Mouse (Mus musculus): Measurements from ENCODE around the gene Igsf11.

DNA sequence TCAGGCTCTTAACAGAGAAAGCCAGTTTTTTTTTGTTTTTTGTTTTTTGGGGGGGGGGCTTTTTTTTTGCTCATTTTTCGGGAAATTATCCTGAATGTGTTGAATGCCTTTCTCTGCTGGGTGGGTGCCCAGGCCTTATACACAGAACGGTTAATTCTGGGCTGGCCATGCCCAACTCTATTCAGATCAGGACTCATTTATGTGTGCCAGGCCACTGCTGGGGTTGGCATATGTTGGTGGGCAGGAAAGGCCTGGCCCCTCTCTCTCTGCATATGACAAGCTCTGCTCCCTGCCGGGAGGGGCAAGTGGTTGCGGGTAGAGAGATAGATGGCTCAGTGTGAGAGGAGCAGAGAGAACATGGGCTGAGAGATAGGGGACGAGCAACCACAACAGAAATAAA is 62.8 kb downstream of the Igsf11 start:
- TF ChIP-seq POLR2A (IDR thresholded peaks at IDR 0.05; ENCODE audit: extremely low read depth, insufficient read depth, low read length) (no peak), CTCF (IDR thresholded peaks at IDR 0.05; ENCODE audit: extremely low read depth, insufficient read depth, low read length) (no peak)

All from cortical plate, adult 2 months (tissue).